Mouse (Mus musculus): ENCODE measurements at regions not wholly inside any gene's neighbourhood (a gene's known extent, or its start where the extent isn't known, plus 50 kb on each side); places are given as distances from the start of the nearest gene placed in this dataset.

DNA sequence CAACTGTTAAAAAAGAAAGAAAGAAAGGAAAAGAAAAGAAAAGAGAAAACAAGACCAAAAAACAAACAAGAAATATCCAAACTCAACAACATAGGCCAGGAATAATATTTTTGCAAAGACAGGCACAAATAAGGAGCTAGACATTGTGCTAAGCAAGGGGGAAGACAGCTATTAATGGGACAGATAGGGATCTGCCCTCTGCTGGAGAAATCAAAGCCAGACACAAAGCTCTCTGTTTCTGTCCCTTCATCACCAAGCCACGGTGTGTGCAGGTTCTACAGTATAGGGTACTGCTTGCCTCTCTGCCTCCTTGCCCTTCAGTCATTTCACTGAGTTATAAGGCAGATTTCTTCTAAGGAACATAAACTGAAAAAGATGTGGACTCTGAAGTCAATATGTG, 57.8 kb upstream of the Chchd3 start:
- no peak for DNase-seq (ENCODE audit: low spot score in 2 of 2)

DNA sequence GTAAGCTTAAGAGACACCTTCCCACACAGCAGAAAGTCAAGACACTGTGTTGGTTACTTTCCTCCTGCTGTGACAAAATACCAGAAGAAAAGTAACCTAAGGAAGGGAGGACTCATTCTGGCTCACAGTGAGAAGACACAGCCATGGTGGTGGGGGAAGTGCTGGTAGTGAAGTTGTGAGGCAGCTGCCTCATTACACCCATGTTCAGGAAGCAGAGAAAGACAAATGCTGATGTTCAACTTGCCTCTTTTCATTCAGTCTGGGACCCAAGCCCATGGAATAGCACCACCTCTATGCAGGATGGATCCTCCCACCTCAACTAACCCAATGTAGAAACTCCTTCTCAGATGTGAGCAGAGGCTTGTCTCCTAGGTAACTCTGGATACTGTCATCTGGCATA, 60.5 kb upstream of the Chchd3 start:
- no peak for DNase-seq (ENCODE audit: low spot score in 2 of 2)

- peak; percentile 8 to 37 for DNase-seq (ENCODE audit: low spot score in 2 of 2)
Observed at GRCm38 (mm10) chr6:33126574-33126973, 66.5 kb upstream of the Chchd3 start.

- DNase-seq (ENCODE audit: low spot score in 2 of 2), result no peak
Observed at GRCm38 (mm10) chr6:33136906-33137305, 76.8 kb upstream of the Chchd3 start.

GRCm38 (mm10) chr6:33137823-33138222, 77.8 kb upstream of the Chchd3 start:
- DNase-seq (ENCODE audit: low spot score in 2 of 2), result no peak

DNA sequence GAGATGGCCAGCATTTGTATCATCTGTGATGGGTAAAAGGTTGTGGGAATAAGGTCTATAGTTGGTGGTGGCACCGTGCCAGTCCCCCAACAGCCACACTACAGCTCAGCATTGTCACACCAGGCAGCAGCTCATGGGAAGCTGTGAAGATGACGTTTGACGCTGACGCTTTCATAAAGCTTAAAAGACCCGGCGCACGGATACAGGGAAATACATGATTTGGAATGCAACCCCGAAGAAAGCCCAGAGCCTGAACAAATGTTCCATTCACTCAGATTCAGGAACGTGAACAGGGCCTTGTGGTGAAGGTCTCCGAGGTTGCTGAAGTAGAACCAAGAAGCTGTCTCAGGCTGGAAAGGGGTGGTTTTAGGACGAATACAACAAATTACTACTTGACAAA, 82.4 kb upstream of the Exoc4 start:
- no peak for DNase-seq (ENCODE audit: low spot score in 2 of 2)

DNA sequence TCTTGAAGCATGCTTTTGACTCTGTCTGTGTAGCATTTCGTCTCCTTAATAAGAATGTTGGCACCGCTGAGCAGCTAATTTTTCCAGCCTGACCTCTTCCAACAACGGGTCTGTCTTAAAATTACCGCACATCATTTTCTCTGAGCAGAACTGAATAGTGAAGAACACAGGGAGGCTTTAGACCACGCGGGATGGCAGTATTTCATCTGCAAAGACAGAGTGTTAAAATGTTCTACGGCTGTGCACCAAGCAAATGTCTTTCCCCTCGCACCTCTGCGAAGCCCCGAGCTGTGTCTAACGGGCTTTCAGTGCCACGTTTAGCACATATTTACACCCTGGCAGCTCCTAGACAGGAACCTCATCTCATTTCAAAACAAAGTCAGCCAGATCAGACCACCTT, 75.3 kb upstream of the Exoc4 start:
- DNase-seq (ENCODE audit: low spot score in 2 of 2), result no peak

DNA sequence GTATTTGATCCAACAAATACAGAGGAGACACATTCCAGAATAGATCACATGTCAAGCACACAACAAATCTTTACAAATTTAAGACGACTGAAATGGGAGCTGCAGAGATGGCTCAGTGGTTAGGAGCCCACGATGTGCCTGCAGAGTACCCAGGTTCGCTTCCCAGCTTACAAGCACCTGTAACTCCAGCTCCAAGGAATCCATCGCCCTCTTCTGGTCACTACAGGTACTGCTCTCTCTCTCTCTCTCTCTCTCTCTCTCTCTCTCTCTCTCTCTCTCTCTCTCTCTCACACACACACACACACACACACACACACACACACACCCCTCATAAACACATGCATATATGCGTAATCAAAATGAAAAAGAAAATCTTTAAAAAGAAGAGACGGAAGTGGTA, 74.3 kb upstream of the Exoc4 start:
- DNase-seq (ENCODE audit: low spot score in 2 of 2), result no peak

GRCm38 (mm10) chr6:33189521-33190246, 59.2 kb upstream of the Exoc4 start:
- DNase-seq (ENCODE audit: low spot score in 2 of 2), result no peak

GRCm38 (mm10) chr6:33193823-33194222, 55.1 kb upstream of the Exoc4 start:
- no peak for DNase-seq (ENCODE audit: low spot score in 2 of 2)
